In the genomic region with DNA sequence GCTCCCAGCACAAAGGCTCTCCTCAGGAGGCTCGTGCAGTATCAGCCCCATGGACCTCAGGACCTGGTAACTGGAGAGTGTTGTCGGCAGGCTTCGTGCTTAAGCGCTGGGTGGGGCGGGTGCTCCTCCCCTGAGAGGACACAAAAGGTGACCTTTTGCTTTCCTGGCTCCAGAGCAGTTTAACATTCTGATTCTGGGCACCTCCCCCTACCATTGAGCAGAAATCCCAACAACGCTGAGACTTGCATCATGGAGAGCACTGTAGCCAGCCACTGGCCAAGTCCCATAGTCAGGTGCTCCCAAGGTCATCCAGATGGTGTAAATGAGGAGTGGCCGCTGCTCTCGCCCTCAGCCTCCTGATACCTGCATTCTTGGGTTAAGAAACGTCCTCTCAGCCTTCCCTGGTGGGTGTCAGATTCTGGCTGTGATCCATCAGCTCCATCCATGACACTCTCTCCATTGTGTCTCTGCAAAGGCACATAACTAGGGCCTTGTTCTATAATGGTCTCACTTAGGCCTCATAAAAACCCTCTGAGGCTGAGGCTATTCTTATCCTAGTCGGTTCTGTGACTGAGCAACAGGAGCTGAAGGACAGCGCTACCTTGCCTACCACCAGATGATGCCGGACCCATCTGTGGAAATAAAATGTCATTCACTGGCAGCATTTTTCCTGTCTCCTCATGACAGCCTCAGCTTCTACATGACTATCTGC, we compare ENCODE assay signal across 14 mouse cellular contexts. TPM values are rescaled to one million over a fixed set of nuclear protein-coding genes. Genes with fewer than 3 reads are reported as not detected.
DNase-seq lines count a peak whose midpoint lies in the region; ATAC-seq and TF ChIP-seq lines count a peak whose summit lies in the region.
"Had no signal": no experiment of that assay in that cellular context is flagged by ENCODE, and none has a peak within 500 bp of the region (broad histone marks: within the 10 kb centered on the region; RNA-seq: fewer than 3 reads in every experiment).

No protein-coding gene starts in this region.

- no peaks in the 10 kb centered on the region for H3K27me3 ChIP-seq in stomach, postnatal 0 days (ENCODE audit: control insufficient read depth, insufficient read depth, low read length)
- H3K27me3 ChIP-seq: megakaryocyte, embryonic 14.5 days; neural tube, embryonic 13.5 days; Patski had no signal

- peaks cover 3% of the 10 kb centered on the region; the same call in 1 of the 2 replicates for H3K4me1 ChIP-seq in stomach, postnatal 0 days (replicated peaks; ENCODE audit: control insufficient read depth, insufficient read depth)

- WGBS in stomach, postnatal 0 days: 44% methylated on average over 12 of the region's 12 CpGs

- no peaks in the 10 kb centered on the region for H3K36me3 ChIP-seq in stomach, postnatal 0 days (ENCODE audit: control insufficient read depth, insufficient read depth, low read length)
- H3K36me3 ChIP-seq: neural tube, embryonic 13.5 days had no signal

- no peak overlapping the region for H3K9ac ChIP-seq in stomach, postnatal 0 days (ENCODE audit: low read length)
- H3K9ac ChIP-seq: forebrain, postnatal 0 days; neural tube, embryonic 13.5 days had no signal

- H3K4me3 ChIP-seq in stomach, postnatal 0 days (ENCODE audit: low read depth, low read length): no peak overlapping the region
- H3K4me3 ChIP-seq: megakaryocyte, embryonic 14.5 days; neural tube, embryonic 13.5 days had no signal

- TF ChIP-seq EP300 in stomach, postnatal 0 days (optimal IDR thresholded peaks at IDR 0.05): no peak

- H3K9me3 ChIP-seq in stomach, postnatal 0 days (ENCODE audit: control insufficient read depth, low read length): no peaks in the 10 kb centered on the region
- H3K9me3 ChIP-seq: megakaryocyte, embryonic 14.5 days; neural tube, embryonic 13.5 days had no signal

- peak overlapping the region; percentile 75 for H3K27ac ChIP-seq in stomach, postnatal 0 days (replicated peaks)
- H3K27ac ChIP-seq: neural tube, embryonic 13.5 days had no signal

- no peak overlapping the region for H3K4me2 ChIP-seq in stomach, postnatal 0 days (replicated peaks; ENCODE audit: low read depth)
- H3K4me2 ChIP-seq: neural tube, embryonic 13.5 days had no signal

- TF ChIP-seq CTCF in stomach, postnatal 0 days (IDR thresholded peaks at IDR 0.05; ENCODE audit: low read depth): no peak

- peak; percentile 47 to 60 for DNase-seq in lung, adult 18-20 months
- DNase-seq in lung, postnatal 14 days: no peak
- peak; percentile 77 to 81 for DNase-seq in heart, adult 18-20 months
- peak; percentile 68 for DNase-seq in heart, postnatal 4 days
- DNase-seq in stomach, postnatal 0 days (ENCODE audit: low spot score): peak; percentile 76
- no peak for DNase-seq in frontal cortex, postnatal 25 days (ENCODE audit: low spot score in 2 of 2)
- DNase-seq in ovary, postnatal 10 days (ENCODE audit: low spot score): no peak
- no peak for DNase-seq in frontal cortex, postnatal 36 days (ENCODE audit: low spot score in 2 of 2)
- DNase-seq: forebrain, postnatal 0 days; spleen, adult 18-20 months had no signal

- ATAC-seq in stomach, postnatal 0 days (ENCODE audit: low FRiP score, low TSS enrichment): peak; percentile 81
- ATAC-seq: forebrain, postnatal 0 days; inflammation-experienced regulatory T-cells, adult 6 months; Patski had no signal

RNA-seq across cellular contexts. Expression of a gene that starts 15.3 kb away (rescaled TPM):
- total RNA-seq in heart, adult 18-20 months (2021): 1,000 to 10,000 TPM; 2,187 to 2,245 TPM
- total RNA-seq in heart, postnatal 4 days (2021): 1,000 to 10,000 TPM; 1,640 to 1,742 TPM
- polyA plus RNA-seq in stomach, postnatal 0 days (2015; fragmentation: Nextera tagmentation; extraction: Ambion mirVana): 288 TPM in 2 replicates

RNA-seq across cellular contexts. Expression of a gene that starts 56.1 kb away (rescaled TPM):
- 10 to 100 TPM; 10.6 to 12.6 TPM for total RNA-seq in heart, adult 18-20 months (2021)
- 10 to 100 TPM; 14.3 to 16.1 TPM for total RNA-seq in heart, postnatal 4 days (2021)
- polyA plus RNA-seq in stomach, postnatal 0 days (2015; fragmentation: Nextera tagmentation; extraction: Ambion mirVana): 19.4 and 19.9 TPM in 2 replicates

Comparison
In these comparisons a context has a peak if more than half of its experiments do, and no peak if none do; other contexts are left out.
1. DNase-seq: peak in lung, adult 18-20 months (2 of 2), heart, adult 18-20 months (2 of 2), heart, postnatal 4 days (single experiment) and stomach, postnatal 0 days (single experiment); none in lung, postnatal 14 days (single experiment), frontal cortex, postnatal 25 days (0 of 2), ovary, postnatal 10 days (single experiment) and frontal cortex, postnatal 36 days (0 of 2).